Mouse (Mus musculus) granulocyte monocyte progenitor cell, adult 5-6 weeks (primary cell): ENCODE results near the gene Gm11758. TPM values are rescaled to one million over a fixed set of nuclear protein-coding genes. Genes with fewer than 3 reads are reported as not detected.
"Not testable (repeated sequence)": the region's sequence is repeated elsewhere in the genome, so short reads cannot be mapped to it uniquely, and the experiment has no call there.

Experiments used
- ATAC-seq: replicated peaks from 2 replicates; pipeline ENCODE4 v1.8.0; 2016; ENCODE audit warnings: mild to moderate bottlenecking, moderate TSS enrichment, inconsistent platforms; ENCODE audit not compliant: poor library complexity, severe bottlenecking
- total RNA-seq, 2 experiments: library from RNA; stranded (forward) in 1 of 2; stranded (reverse) in 1 of 2; fragments of 200-712, 200-1000 nt in 1 of 2; fragments of >200 nt in 1 of 2; fragmentation: Nextera tagmentation in 1 of 2; gene quantifications; 2 replicates each; pipeline ENCODE4 v1.2.3; 2014 to 2017

Gene Gm11758
- total RNA-seq (2014; fragmentation: Nextera tagmentation): not detected in 2 replicates
- total RNA-seq (2017): not detected in 2 replicates

- not testable (repeated sequence) for ATAC-seq
These were observed at the start of gene Gm11758 for GRCm38 (mm10) chr4:73876166-73876565. Gm11758 (minus strand) TSS chr4:73876266.

DNA sequence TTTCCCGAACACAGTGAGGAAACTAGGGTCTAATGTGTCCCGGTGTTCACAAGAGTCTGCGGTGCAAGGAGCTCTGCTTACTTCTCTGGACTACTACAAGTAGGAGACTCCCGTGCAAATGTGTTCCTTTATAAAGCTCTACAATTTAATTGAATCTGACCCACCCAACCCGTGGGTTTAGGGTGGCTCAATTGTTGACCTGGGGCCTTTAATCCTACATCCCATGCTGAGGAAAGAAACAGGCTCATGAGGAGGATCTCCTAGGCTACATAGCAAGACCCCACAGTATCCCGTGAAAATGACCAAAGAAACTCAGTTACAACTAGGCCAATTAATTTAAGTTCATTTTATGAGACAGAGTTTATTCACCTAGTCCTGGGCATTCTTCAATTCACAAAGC is 44.6 kb upstream of the Gm11758 start, which contains the start of gene Gm11756:
TSS of gene Gm11756 (minus strand) at position 101 of the 400 bp plus-strand sequence.
- ATAC-seq: not testable (repeated sequence)

- ATAC-seq: not testable (repeated sequence)
These were observed 29.8 kb upstream of the Gm11758 start, which contains the start of gene Gm13871 for GRCm38 (mm10) chr4:73905853-73906252. Gm13871 (minus strand) TSS chr4:73905953.

GRCm38 (mm10) chr4:73891012-73891411 is 14.9 kb upstream of the Gm11758 start, which contains the start of gene Gm11757:
Gm11757 (minus strand) TSS chr4:73891112.
- ATAC-seq: not testable (repeated sequence)

GRCm38 (mm10) chr4:73826587-73826986 is 49.5 kb downstream of the Gm11758 start:
- no peak for ATAC-seq

Other genes starting within 250 kb of the Gm11758 start
- gene Gm11236, start 238.1 kb downstream of the Gm11758 start, total RNA-seq (2014; fragmentation: Nextera tagmentation): not detected in 2 replicates
- not detected in 2 replicates for gene Gm11236, start 238.1 kb downstream of the Gm11758 start, total RNA-seq (2017)
- not detected in 2 replicates for gene Gm11239, start 207.9 kb downstream of the Gm11758 start, total RNA-seq (2014; fragmentation: Nextera tagmentation)
- gene Gm11239, start 207.9 kb downstream of the Gm11758 start, total RNA-seq (2017): not detected in 2 replicates
- gene Gm428, start 192.8 kb downstream of the Gm11758 start, total RNA-seq (2014; fragmentation: Nextera tagmentation): not detected in 2 replicates
- not detected in 2 replicates for gene Gm428, start 192.8 kb downstream of the Gm11758 start, total RNA-seq (2017)
- gene Rasef, start 85.3 kb downstream of the Gm11758 start, total RNA-seq (2014; fragmentation: Nextera tagmentation): not detected in 2 replicates
- not detected in 2 replicates for gene Rasef, start 85.3 kb downstream of the Gm11758 start, total RNA-seq (2017)
- gene Gm11757, start 14.8 kb upstream of the Gm11758 start, total RNA-seq (2014; fragmentation: Nextera tagmentation): not detected in 2 replicates
- gene Gm11757, start 14.8 kb upstream of the Gm11758 start, total RNA-seq (2017): not detected in 2 replicates
- gene Gm13871, start 29.7 kb upstream of the Gm11758 start, total RNA-seq (2014; fragmentation: Nextera tagmentation): not detected in 2 replicates
- not detected in 2 replicates for gene Gm13871, start 29.7 kb upstream of the Gm11758 start, total RNA-seq (2017)
- gene Gm11756, start 44.5 kb upstream of the Gm11758 start, total RNA-seq (2014; fragmentation: Nextera tagmentation): not detected in 2 replicates
- not detected in 2 replicates for gene Gm11756, start 44.5 kb upstream of the Gm11758 start, total RNA-seq (2017)
- not detected in 2 replicates for gene 2310002L09Rik, start 74.6 kb upstream of the Gm11758 start, total RNA-seq (2014; fragmentation: Nextera tagmentation)
- gene 2310002L09Rik, start 74.6 kb upstream of the Gm11758 start, total RNA-seq (2017): not detected in 2 replicates
- gene Frmd3, start 137.2 kb upstream of the Gm11758 start, total RNA-seq (2014; fragmentation: Nextera tagmentation): not detected in 2 replicates
- not detected in 2 replicates for gene Frmd3, start 137.2 kb upstream of the Gm11758 start, total RNA-seq (2017)